Mouse (Mus musculus) bone marrow, adult 2 months (tissue): ENCODE measurements around the gene Pgs1.

ENCODE experiments used
- CTCF ChIP-seq: fragments of 200-500 bp; IDR thresholded peaks from 2 replicates; pipeline ENCODE4 v1.5.1; 2011; ENCODE audit warnings: low read length, control low read depth; ENCODE audit not compliant: control insufficient read depth, insufficient read depth
- POLR2A ChIP-seq: fragments of 200-500 bp; IDR thresholded peaks from 2 replicates; pipeline ENCODE4 v1.6.1; 2011; ENCODE audit warnings: low read depth, mild to moderate bottlenecking, control low read depth, low read length, borderline replicate concordance; ENCODE audit not compliant: control insufficient read depth

- TF ChIP-seq CTCF = no peak
- TF ChIP-seq POLR2A = no peak
Measured at GRCm38 (mm10) chr11:117954094-117954493, 32.0 kb upstream of the Pgs1 start.
